Mouse (Mus musculus) T-helper 2 cell (primary cell): ENCODE data around the gene Iars2.

Source experiments
- in situ Hi-C: fragments of 300-600 bp; cut with MboI, MseI; formaldehyde crosslinking; loops from one replicate; pipeline ENCODE4 v1.15.1; 2025; ENCODE audit warnings: high pct_unique_total_duplicates

Iars2 gene

GRCm38 (mm10) chr1:185282846-185283245, 46.4 kb downstream of the Iars2 start:
- in situ Hi-C loops: no loop called here

DNA sequence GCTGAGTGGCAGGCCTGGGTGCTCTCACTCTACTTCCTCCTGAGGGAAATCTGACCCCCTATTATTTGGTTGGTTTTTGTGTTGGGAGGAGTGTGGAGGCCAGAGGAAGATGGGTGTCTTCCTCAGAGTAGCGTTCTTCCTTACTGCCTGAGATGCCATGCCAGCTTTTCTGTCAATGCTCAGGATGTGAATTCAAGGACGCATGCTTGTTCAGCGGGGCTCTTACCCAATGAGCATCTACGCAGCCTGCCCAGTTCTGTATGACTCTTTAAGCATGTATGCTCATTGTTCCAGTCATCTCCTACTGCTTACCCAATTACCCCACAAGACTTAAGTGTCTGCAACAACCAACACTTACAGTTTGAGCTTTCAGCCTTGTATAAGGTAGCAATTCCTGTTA, 48.6 kb downstream of the Iars2 start:
- in situ Hi-C loops: no loop called here

DNA sequence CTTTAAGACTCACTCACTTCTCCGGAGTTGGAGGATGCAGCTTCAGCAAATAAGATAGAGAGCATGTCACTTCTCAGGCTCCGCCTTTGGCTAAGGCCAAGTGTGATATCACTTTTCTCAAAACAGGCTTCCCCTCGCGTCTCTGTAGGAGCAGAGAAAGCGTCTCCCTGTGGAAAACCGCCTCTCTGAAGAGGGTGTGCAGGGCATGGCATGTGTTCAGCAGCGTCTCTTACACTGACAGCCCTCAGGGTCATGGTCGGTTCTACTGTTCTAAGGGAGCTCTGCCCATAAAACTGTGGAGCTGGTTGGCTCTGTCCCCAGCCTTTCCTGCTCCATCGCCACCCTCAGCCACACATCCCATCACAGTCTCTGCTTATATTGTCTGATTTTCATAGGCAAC, 49.9 kb downstream of the Iars2 start:
- in situ Hi-C loops: no loop called here

- in situ Hi-C loops: no loop called here
Observed at GRCm38 (mm10) chr1:185277022-185277421, 52.2 kb downstream of the Iars2 start.

- in situ Hi-C loops: no loop called here
Observed at GRCm38 (mm10) chr1:185275976-185276375, 53.2 kb downstream of the Iars2 start.

DNA sequence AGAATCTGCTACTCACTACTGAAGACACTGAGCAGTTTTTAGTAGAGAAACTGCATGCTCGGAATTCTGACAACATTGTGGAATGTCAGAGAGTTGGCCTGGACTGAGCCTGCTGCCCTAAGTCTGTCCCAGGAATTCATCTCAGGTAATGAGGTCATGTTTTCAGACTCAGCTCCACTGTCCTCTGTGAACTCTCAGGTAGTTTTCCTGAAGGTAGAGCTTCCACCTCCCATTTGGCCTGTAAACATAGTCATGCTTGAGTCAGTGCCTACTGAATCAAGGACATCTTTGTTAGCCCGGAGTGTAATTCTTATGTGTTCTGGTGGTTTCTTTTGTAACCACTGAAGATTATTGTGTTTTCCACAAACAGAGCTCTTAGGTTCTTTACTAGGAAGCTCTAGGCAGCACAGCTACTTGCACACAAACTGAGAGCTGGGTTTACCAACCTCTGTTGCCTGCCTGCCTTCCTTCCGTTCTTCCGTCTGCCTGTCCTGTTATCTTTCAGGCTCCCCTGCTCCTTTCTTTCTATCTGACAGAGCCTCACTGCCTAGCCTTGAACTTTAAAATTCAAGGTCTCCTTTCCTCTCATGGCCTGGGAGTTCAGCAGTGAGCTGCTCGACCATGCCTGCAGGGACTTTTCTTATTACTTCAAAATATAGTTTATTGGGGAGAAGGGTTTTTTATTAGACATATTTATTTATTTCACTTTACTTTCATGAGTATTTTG, 54.2 kb downstream of the Iars2 start:
- in situ Hi-C loops: no loop called here

DNA sequence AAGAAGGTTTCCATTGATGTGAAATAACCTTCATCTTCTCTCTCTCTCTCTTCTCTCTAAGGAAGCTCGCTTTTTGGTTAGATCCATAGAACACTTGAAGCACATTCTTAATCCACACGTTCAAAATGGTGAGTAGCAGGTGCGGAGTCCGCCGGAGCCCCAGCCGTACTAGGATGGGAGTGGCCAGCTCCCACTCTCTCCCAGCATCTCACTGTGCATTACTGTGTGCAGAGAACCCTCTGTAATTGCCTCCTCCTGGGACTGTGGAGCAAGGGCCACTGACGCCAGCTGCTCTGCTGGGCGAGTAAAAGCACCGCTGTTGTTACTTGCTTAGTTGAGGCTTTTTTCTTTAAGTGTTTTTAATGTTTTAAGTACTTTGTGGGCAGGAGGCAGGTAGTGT, 57.8 kb downstream of the Iars2 start:
- in situ Hi-C loops: no loop called here

- in situ Hi-C loops: no loop called here
Observed at GRCm38 (mm10) chr1:185270403-185271097, 58.6 kb downstream of the Iars2 start.

DNA sequence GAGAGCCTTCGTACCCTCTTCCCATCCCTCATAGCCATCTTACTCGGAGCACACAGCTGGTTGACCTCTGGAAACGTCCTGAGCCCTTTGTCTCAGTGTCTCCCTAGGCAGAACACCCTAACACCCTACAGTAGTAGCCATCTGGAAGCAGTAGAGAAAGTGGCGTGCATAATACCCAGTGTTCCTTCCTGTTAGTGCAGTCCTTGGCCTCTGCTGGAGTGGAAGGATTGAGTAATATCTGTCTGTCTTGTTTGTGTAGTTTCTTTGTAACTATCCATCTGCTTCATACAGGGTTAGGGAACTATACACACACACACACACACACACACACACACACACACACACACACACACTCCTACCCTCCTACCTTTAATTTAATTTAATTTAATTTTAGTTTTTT, 60.5 kb downstream of the Iars2 start:
- in situ Hi-C loops: no loop called here

- in situ Hi-C loops: no loop called here
Observed at GRCm38 (mm10) chr1:185262565-185262964, 66.6 kb downstream of the Iars2 start.

GRCm38 (mm10) chr1:185256753-185257152, 72.4 kb downstream of the Iars2 start:
- in situ Hi-C loops: no loop called here

- in situ Hi-C loops: no loop called here
Observed at GRCm38 (mm10) chr1:185255336-185255735, 73.9 kb downstream of the Iars2 start.

- in situ Hi-C loops: no loop called here
Observed at GRCm38 (mm10) chr1:185253140-185253892, 75.9 kb downstream of the Iars2 start.

DNA sequence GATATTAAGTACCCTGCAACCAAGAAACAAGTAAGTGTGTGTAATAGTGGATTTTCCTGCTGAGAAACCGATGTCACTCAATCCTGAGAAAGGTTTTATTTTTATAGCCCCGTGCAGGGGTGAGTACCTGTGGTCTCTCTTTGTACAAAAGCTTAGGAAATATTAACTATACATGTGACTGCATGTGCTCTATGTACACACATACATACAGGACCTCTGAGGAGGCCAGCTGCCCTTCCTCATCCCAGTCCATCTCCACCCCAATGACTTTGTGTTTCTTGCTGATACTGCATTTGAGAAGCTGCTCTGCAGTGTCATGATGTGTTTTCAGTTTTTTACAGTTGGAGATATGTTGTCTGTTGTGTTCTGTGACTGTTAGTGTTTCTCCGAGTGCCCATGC, 76.8 kb downstream of the Iars2 start:
- in situ Hi-C loops: no loop called here

- in situ Hi-C loops: no loop called here
Observed at GRCm38 (mm10) chr1:185248728-185249127, 80.5 kb downstream of the Iars2 start.

GRCm38 (mm10) chr1:185247429-185248085, 81.6 kb downstream of the Iars2 start:
- in situ Hi-C loops: no loop called here

- in situ Hi-C loops: no loop called here
Observed at GRCm38 (mm10) chr1:185245456-185245855, 83.7 kb downstream of the Iars2 start.

DNA sequence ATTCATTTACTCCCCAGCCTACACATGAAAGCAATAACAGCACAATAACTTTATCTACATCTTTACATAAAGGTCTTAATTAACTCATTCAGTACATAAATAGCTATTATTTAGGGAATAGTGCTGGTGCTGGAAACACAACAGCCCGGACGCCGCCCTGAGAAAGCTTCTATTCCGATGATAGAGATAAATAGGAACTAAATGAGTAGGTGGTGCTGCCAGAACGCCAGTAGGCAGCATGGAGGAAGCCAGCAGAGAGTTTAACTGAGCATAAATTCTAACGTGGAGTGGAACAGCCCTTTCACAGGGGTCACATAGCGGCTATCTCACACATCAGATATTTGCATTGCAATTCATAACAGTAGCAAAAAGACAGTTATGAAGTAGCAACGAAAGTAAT, 86.2 kb downstream of the Iars2 start:
- in situ Hi-C loops: no loop called here

DNA sequence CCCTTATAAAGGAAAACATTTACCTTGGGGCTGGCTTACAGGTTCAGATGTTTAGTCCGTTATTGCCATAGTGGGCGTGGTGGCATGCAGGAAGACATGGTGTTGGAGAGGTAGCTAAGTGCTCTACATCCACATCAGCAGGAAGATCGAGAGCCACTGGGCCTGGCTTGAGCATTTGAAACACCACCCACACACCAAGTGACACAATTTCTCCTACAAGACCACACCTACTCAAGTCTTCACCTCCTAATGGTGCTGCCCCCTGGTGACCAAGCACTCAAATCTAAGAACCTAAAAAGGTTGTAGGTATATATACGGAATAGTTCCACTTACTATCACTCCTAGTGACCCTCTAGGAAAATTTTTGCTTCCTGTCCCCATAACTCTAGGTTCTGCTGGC, 92.7 kb downstream of the Iars2 start:
- in situ Hi-C loops: no loop called here

DNA sequence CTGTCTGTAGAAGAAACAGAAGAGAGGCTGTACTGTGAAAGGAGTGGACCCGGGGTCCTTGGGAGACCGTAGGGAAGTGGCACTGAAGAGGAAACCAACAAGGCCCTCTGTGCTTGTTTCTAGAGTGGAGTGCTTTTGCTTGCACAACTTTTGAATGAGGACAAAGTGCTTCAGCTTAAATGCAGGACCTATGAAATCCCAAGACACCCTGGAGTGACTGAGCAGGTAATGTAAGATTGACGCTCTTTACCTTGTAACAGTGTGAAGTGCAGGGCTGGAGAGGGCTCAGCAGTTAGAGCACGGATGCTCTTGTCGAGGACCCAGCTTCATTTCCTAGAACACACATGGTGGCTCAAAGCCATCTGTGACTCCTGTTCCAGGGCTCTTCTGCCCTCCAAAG, 93.4 kb downstream of the Iars2 start:
- in situ Hi-C loops: no loop called here
